Mouse (Mus musculus): ENCODE measurements around the gene Gm49380.

Gene Gm49380

GRCm38 (mm10) chr9:44074395-44075275 is 38.7 kb downstream of the Gm49380 start:
- peak; percentile 46 to 71 for DNase-seq

- peak; percentile 76 to 81 for DNase-seq
Measured at GRCm38 (mm10) chr9:44073115-44073514, 40.2 kb downstream of the Gm49380 start.

GRCm38 (mm10) chr9:44072599-44072915 is 40.7 kb downstream of the Gm49380 start:
- DNase-seq = peak; percentile 31 to 41

- peak; percentile 31 to 42 for DNase-seq
Measured at GRCm38 (mm10) chr9:44071914-44072598, 41.2 kb downstream of the Gm49380 start.

- DNase-seq = peak in 1 of 2 experiments; percentile 6
Measured at GRCm38 (mm10) chr9:44070844-44071231, 42.5 kb downstream of the Gm49380 start.

- peak in 1 of 2 experiments; percentile 7 for DNase-seq
Measured at GRCm38 (mm10) chr9:44070113-44070843, 43.0 kb downstream of the Gm49380 start.

GRCm38 (mm10) chr9:44069252-44069651 is 44.0 kb downstream of the Gm49380 start:
- DNase-seq = peak in 1 of 2 experiments; percentile 3

- DNase-seq = peak in 1 of 2 experiments; percentile 19
Measured at GRCm38 (mm10) chr9:44067960-44068330, 45.4 kb downstream of the Gm49380 start.

GRCm38 (mm10) chr9:44067241-44067959 is 45.9 kb downstream of the Gm49380 start:
- no peak for DNase-seq

- DNase-seq = peak; percentile 100
Measured at GRCm38 (mm10) chr9:44066785-44067225, 46.5 kb downstream of the Gm49380 start, which contains the start of gene Usp2. TSS of gene Usp2 (plus strand) at chr9:44067021.

GRCm38 (mm10) chr9:44065177-44065576 is 48.1 kb downstream of the Gm49380 start:
- no peak for DNase-seq

GRCm38 (mm10) chr9:44058606-44059005 is 54.7 kb downstream of the Gm49380 start:
- no peak for DNase-seq

- no peak for DNase-seq
Measured at GRCm38 (mm10) chr9:44053936-44054335, 59.4 kb downstream of the Gm49380 start.

- DNase-seq = no peak
Measured at GRCm38 (mm10) chr9:44052855-44053254, 60.4 kb downstream of the Gm49380 start.

GRCm38 (mm10) chr9:44049381-44050165 is 63.7 kb downstream of the Gm49380 start:
- DNase-seq = no peak

- DNase-seq = no peak
Measured at GRCm38 (mm10) chr9:44048541-44049380, 64.5 kb downstream of the Gm49380 start.

GRCm38 (mm10) chr9:44047571-44048490 is 65.5 kb downstream of the Gm49380 start:
- DNase-seq = no peak

GRCm38 (mm10) chr9:44047071-44047470 is 66.2 kb downstream of the Gm49380 start:
- DNase-seq = no peak

- no peak for DNase-seq
Measured at GRCm38 (mm10) chr9:44046426-44046825, 66.9 kb downstream of the Gm49380 start.

- no peak for DNase-seq
Measured at GRCm38 (mm10) chr9:44045884-44046272, 67.4 kb downstream of the Gm49380 start.
